Mouse (Mus musculus): ENCODE results near the gene Bgn.

The Bgn gene

DNA sequence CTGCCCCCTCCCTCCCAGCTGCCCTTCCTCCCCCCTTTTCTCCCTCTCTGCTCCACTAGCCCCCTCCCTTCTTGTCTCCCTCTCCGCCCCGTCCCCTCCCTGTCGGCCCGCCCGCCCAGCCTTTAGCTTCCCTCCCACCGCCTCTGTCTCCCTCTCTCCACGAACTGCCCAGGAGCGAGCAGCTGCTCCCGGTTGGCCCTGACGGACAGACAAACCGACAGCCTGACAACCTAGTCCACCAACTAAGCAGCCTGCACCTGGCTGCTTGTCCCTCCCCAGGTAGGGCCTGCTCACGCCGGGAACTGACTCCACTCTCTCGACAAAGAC is at the start of gene Bgn:
TSS of gene Bgn (plus strand) at position 119 of the 327 bp plus-strand sequence.
- no peak for DNase-seq

DNA sequence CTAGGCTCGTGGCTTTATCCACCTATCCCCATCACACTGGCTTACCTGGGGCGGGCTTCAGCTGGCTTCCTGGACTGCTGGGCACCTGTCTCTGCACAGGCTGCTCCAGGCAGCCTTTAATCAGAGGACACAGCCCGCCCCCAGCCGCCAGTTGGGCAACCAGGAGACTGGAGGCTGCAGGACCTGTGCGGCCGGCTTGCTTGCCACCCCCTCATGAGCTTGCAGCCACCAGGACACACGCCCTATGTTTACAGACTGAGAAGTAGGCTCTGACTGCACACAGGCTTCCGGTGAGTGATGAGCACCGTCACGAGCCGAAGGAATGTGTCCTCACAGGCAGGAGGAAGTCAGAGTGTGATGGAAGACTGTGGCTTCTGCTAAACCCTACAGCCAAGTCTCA is 48.1 kb upstream of the Bgn start, which contains the start of gene Trex2:
TSS of gene Trex2 (minus strand) at position 93 of the 400 bp plus-strand sequence.
- no peak for DNase-seq

DNA sequence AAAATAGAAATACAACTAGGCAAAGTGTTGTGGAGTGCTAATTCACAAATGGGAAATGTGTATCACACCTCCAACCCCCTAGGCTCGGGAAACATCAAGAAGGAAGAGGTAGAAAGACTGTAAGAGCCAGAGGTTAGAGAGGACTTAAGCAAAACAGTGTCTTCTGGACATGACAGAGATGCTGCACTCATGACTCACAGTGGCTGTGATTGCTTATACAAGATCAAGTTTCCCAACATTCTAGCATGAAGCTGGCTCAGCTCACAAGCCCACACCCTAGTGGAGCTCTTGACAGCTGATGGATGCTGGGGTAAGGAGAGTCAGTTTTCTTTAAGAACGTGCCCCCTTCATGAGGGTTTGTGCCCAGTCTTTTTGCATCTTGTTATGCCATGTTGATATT is 42.0 kb upstream of the Bgn start:
- no peak for DNase-seq

DNA sequence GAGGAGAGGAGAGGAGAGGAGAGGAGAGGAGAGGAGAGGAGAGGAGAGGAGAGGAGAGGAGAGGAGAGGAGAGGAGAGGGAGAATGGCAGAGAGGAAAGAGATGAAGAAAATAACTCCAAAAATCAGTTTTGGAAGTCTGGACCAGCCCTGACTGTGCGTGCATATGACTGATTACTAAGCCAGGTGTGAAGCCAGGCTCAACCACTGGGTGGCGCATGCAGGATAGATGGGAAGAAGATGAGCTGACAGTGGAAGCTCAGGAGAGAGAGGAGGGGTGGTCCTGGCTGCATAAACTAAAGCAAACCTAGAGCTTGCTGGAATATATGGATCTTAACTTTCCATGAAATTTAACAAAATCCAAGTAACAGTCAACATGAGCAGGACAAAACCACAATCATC is 31.5 kb upstream of the Bgn start:
- peak; percentile 75 for DNase-seq

DNA sequence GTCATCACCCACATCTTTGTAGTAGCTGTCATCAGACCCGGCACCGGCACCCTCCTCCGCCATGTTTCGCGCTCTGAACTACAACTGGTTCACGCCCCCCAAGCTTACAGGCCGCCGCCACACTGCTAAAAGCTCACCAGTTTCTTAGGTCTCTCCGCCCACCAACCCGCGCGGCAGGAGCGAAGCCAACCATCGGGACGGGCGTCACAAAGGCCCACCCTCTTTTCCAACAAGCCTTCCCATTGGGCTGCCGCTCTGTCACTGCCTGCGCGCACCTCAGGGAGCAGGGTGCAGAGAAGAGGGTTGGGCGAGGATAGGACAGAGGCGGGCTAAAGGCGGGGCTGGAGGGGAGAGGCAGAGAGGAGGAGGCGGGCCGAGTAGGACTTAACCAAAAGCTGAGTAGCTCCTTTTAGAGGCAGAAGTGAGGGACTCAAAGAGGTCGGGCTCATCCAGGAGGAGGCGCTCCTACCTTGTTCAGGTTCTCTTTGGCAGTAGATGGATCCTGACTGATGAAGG is 24.5 kb upstream of the Bgn start, which contains the start of gene Haus7:
TSS of gene Haus7 (minus strand) at position 168 of the 516 bp plus-strand sequence.
- peak; percentile 91 for DNase-seq

DNA sequence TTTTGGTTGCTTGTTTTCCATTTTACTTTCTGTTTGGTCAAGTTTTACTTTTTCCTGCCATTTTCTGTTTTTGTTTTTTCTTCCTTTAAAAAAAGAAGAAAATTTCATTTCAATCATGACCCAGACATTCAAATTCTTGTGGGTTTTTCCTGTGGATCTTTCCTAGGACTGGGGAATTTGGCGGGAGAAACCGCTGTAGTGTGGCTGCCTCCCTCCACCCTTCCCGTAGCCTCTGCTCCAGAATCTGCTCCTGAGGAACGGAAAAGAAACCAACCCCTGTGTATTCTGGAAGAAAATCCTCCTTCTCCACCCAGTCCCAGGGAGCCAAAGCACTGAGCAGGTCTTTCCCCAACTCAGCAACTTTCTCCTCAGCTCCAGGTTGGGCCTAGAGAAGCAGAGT is 22.6 kb upstream of the Bgn start:
- no peak for DNase-seq

DNA sequence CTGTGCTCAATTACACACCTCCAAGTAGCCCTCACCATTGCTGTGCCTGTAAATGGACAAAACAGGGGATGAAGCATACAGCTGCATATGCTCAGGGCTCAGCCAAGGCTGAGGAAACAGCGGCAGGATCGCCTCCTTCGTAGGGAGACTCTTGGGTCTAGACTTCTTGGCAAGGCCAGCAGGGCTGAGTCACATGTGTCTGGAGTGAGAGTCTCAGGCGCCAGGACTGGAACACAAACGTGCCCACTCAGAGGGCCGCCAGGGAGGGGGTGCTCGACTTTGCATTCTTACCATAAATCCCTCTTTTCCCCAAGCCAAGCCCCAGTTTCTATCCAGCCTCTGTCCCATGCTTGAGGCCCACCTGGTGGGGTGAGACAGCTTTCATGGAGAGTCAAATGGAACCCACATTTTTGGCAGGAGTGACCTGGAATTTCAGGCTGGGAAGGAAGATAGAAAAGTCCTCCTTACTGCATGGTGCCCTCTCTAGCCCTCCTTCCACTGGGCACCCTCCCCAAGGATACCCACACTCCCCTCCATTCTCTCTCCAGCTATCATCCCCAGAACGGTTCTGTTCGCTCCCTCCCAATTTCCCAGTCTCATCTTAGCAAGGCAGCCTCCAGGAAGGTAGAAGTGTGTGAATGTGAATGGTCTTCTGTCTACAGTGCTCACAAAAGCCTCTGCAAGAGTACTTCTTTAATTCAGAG is 17.8 kb upstream of the Bgn start:
- DNase-seq, result no peak

DNA sequence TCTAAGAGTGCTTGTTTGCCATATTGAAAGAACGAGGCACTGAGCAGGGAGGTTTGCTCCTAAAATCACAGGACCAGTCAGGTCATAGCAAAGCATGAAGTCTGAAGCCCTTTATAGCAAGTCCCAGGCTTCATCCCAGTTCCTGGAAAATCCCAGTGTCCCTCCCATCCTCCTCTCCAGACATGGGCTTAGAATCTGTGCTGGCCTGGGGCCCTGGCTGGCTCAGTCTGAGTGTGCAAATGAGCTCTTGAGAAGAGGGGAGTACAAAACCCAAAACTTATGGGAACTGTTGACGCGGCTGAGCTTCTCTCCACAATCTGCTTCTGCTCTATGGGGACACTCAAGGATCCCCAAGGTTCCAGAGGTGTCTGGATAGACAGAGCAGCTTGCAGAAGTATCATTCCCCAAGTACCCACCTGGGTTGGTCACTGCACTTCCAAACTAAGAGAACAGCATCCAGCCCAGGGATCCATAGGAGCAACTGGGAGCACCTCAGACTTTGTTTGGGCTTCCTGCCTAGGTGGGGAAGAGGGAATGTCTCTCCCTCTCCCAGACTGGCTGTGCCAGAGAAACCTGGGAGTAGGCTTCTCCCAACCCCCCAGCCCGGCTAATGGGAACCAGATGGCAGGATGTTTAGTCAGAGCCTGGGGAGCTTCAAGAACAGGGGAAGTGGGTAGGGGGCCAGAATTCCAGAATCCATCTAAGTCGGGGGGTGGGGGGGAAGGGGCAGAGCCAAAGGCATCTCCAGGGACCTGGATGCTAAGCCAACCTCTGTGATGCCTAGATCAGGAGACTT is 15.8 kb upstream of the Bgn start:
- DNase-seq, result no peak

DNA sequence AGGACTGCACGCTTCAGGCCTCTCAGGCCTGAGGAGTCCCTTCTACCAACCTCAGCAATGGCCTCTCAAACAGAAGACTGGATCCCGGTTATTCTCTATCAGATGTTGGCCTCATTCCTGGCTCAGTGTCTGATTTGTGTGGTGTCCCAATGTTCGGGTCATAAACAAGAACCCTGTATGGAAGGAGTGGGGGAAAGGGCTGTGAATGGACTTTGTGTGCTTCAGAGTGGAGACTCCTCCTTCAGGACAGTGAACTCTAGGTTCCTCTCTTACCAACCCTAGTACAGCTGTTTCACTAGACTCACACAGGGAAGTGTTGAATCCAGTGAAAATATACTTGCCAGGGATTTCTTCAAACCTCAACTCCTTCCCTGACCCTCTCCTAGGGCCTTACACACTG is 15.1 kb upstream of the Bgn start:
- DNase-seq, result no peak

DNA sequence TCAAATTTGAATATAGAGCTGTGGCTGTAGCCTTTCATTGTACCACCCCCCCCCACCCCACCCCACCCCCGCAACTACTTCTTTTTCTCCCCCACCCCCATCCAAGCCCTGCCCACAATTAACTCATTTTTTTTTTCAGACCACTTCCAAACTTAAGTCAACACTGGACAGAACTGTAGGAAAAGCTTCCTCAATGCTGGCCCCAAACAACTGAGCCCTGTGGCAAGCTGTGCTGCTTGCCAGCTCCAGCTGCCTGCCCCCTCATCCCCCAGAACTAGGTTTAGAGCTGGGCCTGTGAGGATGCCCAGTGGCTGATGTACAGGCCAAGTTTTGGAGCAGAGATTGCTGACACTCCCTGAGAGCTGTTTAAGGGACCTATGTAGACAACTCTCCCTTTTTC is 14.7 kb upstream of the Bgn start:
- no peak for DNase-seq

DNA sequence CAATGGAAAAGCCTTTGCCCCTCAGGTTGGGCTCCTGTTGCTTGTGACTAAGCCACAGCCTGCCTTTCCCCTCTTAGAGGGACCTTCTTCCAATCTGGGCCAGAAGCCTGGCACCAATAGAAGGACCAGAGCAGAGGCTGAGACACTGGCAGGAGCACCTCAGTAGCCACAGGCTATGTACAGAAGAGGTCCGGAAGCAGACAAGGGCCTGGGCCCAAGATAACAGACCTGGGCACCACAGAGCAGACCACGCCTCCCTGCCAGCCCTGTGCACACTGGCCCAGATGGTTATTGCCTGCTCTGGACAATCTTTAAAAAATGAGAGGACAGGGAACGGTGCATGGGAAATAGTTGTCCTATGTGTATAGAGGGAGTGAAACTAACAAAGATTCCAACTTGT is 11.6 kb upstream of the Bgn start:
- no peak for DNase-seq

DNA sequence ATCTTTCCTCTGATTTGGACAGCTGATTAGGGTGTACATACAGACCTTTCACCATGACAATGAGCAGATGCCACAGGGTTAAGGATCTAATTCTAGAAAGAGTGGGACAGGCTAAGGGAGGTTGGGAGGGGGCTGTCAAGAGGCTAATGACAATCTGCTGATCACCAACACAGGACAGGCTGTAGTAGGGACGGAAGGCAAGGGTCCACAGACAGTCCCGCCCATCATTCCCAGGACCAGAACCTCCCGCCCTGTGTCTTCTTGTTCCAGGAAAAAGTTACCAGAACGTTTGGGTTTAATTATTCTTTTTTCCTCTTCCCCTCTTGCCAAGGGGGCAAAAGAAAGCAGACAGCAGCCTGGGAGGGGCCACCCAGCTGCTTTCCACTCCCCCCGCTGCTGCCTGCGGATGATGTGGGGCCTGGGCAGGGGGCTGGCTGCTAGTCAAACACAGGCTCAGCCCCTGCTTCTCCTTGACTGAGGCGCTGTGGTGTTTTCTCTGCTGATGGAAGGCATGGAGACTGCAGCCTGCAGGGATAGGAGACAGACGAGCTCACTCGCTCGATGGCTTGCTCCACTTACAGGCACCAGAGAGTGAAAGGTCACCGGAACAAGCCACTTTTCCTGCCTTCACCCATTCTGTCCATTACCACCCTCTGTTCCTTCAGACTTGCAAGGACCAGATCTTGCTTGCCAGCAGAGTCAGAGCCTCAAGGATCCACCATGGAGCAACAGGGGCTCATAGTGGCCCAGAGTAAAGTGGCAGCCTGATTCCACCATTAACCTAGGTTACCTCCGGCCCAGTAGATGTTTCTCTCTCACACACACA is 8.8 kb upstream of the Bgn start:
- no peak for DNase-seq

DNA sequence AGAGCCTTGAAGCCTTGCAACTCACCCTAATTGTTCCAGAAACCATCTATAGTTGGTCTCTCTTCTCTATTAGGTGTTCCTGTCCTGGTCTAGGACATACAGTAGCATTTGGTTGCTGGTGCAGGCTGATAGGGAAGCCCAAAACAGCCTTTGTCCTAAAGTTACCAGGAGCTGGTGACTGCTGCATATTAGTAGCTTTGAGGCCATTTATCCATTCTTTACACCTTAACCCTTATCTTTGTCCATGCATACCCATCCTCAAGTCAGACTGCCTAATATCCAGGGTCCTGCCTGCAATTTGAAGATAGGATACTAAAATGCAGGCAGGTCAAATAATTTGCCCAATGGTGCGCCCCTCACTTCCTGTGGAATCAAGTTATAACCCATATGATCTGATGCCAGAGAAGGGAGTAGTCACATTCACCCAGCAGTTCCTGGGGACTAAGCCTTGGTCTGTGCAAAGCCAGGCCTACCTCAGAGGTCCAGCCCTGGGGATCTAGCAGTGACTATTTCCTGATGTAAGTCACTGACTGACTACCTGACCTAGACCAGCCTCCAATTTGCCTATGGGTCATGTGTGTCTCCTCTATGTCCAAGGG is 7.6 kb upstream of the Bgn start:
- DNase-seq, result no peak

DNA sequence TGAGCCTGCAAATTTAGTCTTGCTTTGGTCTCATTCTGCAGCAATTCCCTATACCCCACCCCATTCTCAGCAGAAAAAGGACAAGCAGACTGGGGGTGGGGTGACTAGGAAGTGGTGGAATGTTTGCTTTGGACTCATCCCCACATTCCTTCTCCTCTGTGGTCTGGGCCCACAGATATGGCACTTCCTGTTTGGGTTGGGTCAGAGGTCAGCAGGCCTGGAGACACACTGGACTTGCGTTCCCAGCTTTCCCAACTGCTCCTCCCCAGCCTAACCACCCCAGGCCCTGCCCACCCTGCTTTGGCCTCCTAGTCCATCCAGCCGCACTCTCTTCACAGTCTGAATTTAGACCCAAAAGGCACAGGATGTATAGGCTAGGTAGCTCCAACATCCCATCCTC is 6.8 kb upstream of the Bgn start:
- no peak for DNase-seq

DNA sequence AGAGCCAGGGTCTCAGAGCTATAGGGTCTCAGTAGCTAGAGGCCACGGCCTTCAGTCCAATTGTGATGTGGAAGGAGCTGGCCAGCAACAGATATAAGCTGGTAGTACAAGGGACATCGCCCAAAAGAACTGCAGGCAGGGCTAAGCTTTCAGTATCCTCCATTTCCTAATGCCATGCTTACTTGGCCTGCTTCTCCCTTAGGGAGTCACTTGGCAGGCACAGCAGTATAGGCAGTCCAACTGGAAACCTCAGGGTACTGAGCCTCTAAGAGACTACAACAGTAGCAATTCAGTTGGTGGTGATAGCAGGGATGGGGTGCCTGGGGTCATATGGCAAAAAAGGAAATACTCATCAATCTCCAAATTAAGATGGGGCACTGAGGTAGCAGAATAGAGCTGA is 5.9 kb upstream of the Bgn start:
- no peak for DNase-seq

DNA sequence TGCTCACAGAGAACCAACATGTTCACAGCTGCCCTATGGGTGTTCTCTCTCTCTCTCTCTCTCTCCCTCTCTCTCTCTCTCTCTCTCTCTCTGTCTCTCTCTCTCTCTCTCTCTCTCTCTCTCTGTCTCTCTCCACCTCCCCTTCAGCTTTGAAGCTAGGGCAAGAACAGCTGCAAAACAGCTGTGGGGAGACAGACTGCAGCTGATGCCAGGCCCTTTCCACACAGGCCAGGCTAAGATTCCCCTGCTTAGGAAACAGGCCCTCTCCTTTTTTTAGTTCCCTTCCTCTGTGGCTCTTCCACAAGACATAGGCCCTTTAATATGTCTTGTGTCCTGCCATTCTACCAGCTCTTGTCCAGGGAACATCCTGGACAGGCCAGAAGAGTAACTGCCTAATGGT is 3.7 kb upstream of the Bgn start:
- no peak for DNase-seq

DNA sequence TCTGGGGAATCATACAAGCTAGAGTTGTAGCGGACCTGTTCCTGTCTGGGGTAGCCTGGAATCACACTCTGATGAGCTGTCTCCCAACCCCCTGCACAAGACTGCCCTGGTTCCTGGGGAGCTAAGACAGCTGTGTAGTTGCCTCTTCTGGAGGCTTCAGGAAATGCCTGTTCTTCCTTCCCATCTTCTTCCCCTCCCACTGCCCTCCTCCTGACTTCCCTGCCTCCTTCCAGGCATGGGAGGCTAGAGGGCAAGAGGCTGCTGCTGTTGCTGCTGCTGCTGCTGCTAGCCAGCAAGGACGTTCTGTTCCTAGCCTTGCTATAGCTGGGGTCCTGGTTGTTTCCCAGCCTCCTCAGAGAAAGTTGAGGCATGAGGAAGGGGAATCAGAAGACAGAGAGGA is 3.1 kb upstream of the Bgn start:
- DNase-seq, result no peak

DNA sequence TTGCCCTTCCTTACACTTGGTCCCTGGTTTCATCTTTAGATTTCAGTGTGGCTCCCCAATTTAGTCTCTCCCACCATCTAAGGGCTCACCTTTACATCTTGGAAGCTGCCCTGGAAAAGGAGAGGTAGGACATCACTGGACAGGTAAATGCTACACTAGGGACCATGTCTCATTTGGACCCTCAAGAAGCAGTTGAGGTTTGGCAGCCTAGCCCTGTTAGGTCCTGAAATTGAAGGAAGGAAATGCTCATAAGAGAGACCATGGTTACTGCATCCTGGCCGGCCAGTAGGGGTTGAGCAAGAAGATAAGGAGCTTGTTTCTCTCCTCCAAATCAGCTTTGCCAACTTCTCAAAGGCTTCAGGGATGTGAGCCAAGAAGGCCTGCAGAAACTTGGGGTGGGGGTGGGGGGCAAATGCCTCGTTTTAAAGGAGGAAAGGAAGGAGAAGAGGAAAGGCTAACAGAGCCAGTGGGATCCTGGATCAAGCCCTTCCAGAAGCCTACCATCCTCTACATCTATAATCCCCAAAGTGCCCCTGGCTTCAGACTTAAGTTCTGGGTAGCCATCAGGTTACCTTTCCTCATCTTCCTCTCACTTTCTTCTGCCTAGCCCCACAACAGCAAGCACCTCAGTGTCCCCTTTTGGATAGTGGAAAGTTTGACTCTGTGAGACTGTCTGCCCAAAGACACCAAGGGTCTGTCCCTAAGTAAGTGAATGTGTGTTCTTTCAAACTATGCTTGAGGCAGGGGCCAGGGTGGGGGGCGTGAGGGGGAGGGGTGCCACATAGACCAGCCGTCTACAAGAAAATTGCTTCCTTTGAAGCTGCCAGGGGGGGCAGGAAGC is 539 bp upstream of the Bgn start:
- no peak for DNase-seq

DNA sequence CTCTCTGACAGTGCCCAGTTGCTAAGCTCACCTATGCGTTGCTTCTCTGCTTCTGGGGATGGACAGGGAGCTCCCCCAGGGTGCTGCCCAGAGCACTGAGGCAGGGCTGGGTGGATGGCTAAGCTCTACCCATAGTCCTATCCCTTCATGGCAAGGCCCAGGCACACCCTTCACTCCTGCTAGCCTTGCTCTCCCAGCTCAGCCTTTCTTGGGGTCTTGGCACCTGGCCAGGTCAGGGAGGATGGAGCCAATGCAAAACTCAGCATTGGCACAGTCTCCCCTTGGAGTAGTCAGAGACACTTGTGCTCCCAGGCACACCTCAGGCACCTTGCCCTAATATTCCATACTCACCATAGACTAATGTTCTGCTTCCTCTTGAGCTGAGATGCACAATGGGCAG is 674 bp downstream of the Bgn start:
- DNase-seq, result no peak

DNA sequence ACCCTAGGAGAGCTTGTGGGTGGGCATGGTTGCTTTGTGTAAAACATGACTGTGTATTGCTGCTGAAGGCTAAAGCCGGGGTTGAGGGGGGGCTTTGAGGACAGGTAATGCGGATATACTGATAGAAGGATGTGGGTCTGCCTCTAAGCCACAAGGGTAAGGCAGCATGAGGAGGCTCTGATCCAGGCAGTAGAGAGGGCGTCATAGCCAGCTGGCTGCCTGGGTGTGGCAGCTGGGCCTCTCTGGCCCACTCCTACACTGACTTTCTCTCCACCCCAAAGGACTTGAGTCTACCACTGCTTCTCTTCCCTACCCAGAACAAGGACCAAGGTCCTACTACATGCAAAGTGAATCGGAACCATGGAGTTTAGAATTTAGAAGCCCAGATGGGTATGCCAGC is 1.5 kb downstream of the Bgn start:
- DNase-seq, result no peak

DNA sequence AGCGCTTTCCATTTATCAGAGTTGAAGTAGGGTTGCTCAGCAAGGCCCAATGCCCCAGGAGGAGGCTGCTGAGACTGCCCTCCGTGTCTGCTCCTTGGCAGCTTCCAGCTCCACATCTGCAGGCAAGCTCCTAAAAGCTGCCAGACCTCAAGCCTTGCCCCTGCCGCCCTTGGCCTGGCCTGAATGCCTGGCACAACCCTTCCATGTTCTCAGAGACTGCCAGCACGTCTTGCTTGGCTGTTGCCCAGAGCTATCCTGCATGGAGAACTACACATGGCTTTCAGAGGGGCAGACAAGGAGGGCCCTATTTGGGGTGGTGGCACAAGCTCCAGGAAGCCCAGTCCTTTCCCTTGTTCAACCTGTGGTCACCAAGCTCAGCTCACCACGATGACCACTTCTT is 3.5 kb downstream of the Bgn start:
- DNase-seq, result no peak

DNA sequence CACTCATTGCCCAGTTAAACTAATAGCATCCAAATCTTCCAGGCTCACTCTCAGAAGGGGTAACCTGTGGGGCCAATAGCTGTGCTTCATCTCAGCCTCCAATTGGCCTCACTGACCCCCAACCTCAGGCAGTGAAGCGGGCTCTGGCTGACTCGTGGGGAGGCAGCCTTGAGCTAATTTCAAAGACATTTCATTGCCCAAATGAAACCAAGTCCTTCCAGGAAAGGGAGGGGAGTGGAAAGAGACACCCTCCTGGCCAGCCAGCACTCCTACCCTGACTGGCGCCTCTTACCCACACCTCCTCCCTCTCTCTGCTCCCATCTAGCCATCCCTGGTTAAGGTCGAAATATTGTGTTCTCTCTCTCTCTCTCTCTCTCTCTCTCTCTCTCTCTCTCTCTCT is 6.8 kb downstream of the Bgn start:
- DNase-seq, result no peak
